Mouse (Mus musculus) megakaryocyte progenitor cell, adult 5-6 weeks (primary cell): ENCODE data around the gene Mpzl2. TPM values are rescaled to one million over a fixed set of nuclear protein-coding genes. Genes with fewer than 3 reads are reported as not detected.
A peak's percentile ranks its signal among the peaks of the same experiment; 100 is the strongest.
"Not testable (repeated sequence)": the region's sequence is repeated elsewhere in the genome, so short reads cannot be mapped to it uniquely, and the experiment has no call there.

Experiments used
- ATAC-seq: replicated peaks from 2 replicates; pipeline ENCODE4 v1.8.0; 2016; ENCODE audit warnings: mild to moderate bottlenecking, moderate TSS enrichment, inconsistent platforms; ENCODE audit not compliant: poor library complexity
- total RNA-seq, 2 experiments: library from RNA; stranded (forward) in 1 of 2; stranded (reverse) in 1 of 2; fragments of 157-497, 149-512 nt in 1 of 2; fragments of 200-1000 nt in 1 of 2; gene quantifications; 2 replicates each; pipeline versions ENCODE4 v1.2.3 to v1.2.4; 2015 to 2017

The Mpzl2 gene
- total RNA-seq, 2 experiments from 2014 or later = not detected

DNA sequence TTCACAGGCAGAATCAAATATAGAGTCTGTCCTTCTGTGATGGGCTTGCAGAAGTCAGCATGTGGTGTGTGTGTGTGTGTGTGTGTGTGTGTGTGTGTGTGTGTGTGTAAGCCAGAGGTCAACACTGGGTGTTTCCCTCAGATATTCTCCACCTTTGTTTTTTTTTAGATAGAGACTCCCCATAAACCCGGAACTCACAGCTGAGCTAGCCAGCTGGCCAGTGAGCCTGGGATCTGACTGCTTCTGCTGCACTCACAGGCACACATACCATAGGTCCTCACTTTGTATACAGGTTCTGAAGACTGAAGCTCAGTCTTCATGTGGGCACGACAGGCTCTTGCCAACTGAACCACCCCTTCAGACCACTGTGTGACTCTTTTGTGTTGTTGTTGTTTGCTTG, 7.3 kb upstream of the Mpzl2 start:
- no peak for ATAC-seq

DNA sequence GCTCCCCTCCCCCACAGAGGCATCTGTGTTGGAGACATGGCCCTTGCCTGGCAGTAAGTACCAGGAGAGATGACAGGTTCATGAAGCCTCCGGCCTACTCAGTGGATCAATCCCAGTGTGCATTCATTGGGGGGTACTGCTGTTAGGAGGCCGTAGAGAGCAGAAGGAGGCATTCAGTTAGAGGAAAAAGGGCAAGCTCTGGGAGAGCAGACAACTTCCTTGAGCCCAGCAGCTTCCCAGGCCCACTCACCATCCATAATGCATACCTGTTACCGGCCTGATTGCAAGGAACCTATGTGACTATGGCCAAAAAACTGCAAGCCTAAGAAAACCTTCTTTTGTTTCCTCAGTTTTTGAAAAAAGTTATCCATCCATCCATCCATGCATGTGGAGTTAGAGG, 5.1 kb upstream of the Mpzl2 start:
- no peak for ATAC-seq

GRCm38 (mm10) chr9:45037803-45038202, 1.8 kb upstream of the Mpzl2 start:
- ATAC-seq = not testable (repeated sequence)

GRCm38 (mm10) chr9:45040066-45040845, 657 bp downstream of the Mpzl2 start:
- ATAC-seq = no peak

- peak; percentile 87 for ATAC-seq
These were observed 1.7 kb downstream of the Mpzl2 start for GRCm38 (mm10) chr9:45041131-45041838.

DNA sequence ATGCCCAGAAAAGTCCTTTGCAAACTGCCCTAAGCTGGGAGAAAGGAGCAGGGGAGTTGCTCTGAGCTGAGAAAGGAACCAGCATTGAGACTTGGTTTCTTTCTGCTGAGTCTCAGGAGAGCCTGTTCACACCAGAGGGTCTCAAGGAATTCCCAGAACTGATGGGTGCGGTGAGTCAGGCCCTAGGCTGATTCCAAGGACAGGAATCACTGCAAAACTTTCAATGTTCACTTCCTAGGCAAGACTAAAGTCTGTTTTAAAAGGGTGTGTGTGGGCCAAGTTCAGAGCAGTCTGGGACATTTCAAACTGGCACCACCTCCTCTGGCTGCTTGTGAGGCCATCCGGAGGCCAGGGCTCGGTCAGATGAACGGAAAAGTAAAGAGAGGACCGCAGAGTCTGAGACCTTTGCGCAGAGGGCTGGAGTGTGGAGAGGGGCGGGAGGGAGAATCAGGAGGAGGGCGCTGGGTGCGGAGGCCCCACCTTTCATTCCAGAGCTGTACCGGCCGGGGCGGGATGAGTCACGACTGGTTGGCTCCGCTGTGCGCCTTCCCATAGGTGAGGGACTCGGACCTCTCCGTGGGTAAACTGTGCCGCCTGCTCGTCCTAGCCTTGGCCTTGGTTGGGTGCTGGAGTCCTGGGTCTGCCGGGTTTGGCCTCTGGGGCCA, 2.6 kb downstream of the Mpzl2 start:
- ATAC-seq = no peak

- ATAC-seq = no peak
These were observed 3.3 kb downstream of the Mpzl2 start for GRCm38 (mm10) chr9:45042947-45043346.

GRCm38 (mm10) chr9:45046973-45047372, 7.4 kb downstream of the Mpzl2 start:
- no peak for ATAC-seq

DNA sequence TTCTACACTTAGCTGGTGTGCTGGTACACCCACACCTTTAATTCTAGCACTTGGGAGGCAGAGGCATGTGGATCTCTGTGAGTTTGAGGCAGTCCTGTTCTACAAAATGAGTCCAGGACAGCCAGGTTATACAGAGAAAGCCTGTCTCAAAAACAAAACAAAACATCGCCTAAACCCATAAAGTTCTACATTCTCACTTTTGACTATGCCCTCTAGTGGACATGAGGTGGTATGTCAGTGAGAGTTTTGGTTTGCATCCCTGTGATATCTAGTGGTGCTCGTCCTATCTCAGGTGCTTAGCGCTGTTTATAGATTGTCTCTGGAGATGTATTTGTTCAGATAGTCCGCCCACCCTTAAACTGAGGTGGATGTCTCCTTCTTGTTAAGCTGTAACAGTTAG, 8.9 kb downstream of the Mpzl2 start:
- peak; percentile 58; the same call in 1 of the 2 replicates for ATAC-seq

- peak; percentile 66 for ATAC-seq
These were observed 10.1 kb downstream of the Mpzl2 start for GRCm38 (mm10) chr9:45049731-45050130.

DNA sequence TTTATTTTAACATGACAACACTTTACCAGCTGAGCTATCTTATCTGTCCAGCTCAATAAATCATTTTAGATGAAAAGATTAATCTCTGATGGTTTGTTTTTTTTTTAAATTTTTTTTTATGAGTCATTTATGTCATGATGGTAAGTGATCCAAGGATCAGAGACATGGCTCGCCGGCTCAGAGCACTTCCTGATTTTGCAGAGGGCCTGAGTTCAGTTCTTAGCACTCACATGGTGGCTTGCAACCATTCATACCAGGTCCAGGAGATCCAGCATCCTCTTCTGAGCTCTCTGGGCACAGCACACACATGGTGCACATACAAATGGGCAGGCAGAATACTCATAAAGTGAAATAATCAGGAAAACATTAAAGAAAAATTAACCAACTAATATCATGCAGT, 10.7 kb downstream of the Mpzl2 start:
- ATAC-seq = no peak

DNA sequence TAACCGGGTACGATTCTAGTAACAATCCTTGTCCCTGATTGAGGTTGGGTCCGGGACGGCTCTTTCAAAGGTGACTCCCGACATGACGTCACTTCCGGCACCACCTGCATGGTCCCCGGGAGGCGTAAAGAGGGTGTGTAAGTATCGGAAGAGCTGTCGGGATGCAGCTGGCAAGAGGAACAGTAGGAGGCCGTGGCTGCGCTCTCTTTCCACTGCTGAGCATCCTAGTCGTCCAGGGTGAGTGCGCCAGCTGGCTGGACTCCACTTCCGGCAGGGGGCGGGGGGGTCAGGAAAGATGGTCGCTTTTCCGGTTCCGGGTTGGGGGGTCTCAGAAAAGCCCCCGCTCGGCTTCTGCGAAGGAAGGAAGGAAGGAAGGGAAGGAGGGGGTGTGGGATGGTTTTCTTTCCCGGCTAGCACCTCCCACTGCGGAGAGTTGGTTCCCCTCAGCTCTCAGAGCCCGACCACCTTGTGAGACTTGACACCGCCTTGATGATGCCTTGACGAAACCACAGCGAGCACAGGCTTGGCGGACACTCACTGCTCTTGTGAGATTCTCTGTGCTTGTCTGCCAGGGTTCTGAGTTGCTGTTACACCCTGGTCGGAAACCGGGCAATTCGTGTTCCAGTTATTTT, 15.6 kb downstream of the Mpzl2 start, which contains the start of gene Mpzl3:
Gene Mpzl3, plus strand, starts transcription at position 105 of the 632 bp plus-strand sequence.
- peak; percentile 48; the same call in 1 of the 2 replicates for ATAC-seq

GRCm38 (mm10) chr9:45058304-45058940, 18.8 kb downstream of the Mpzl2 start:
- no peak for ATAC-seq

GRCm38 (mm10) chr9:45060151-45060550, 20.6 kb downstream of the Mpzl2 start:
- ATAC-seq = no peak

DNA sequence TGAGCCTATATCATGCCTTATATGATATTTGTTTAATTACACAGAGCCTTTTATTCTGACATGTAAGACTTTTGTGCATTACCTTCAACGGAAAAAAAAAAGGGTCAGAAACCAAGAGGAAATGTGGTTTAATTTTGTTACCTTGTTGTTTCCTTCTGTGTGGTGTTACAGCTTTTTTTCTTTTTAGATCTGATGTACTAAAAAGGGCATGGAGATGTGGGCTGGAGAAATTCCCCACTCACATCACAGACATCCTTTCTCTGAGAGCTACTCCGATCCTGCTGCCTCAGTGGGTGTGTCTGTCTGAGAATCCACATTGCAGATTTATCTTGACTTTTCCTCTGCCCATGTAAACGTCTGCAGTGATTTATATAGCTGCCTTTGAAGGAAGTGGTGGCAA, 23.1 kb downstream of the Mpzl2 start:
- no peak for ATAC-seq

GRCm38 (mm10) chr9:45064421-45064820, 24.8 kb downstream of the Mpzl2 start:
- ATAC-seq = peak; percentile 46

DNA sequence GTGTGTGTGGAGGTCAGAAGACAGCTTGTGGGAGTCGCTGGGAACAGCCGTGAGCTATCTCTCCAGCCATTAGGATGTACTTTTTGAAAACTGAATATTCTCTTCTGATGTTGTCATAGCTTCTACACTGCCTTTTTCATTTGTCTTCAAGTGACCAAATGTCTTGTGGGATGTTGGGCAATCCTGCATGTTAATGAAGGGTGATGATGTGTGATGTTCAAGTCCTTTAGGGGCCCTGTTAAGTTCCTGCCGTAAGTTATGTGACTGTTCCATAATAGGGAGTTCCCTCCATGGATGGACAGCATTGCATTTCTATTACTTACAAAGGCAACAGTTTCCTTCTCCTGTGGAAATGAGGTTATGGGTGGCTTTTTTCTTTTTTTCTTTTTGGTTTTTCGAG, 27.1 kb downstream of the Mpzl2 start:
- peak; percentile 23; the same call in 1 of the 2 replicates for ATAC-seq

GRCm38 (mm10) chr9:45071800-45072199, 32.2 kb downstream of the Mpzl2 start:
- no peak for ATAC-seq

GRCm38 (mm10) chr9:45077859-45078258, 38.3 kb downstream of the Mpzl2 start:
- no peak for ATAC-seq

DNA sequence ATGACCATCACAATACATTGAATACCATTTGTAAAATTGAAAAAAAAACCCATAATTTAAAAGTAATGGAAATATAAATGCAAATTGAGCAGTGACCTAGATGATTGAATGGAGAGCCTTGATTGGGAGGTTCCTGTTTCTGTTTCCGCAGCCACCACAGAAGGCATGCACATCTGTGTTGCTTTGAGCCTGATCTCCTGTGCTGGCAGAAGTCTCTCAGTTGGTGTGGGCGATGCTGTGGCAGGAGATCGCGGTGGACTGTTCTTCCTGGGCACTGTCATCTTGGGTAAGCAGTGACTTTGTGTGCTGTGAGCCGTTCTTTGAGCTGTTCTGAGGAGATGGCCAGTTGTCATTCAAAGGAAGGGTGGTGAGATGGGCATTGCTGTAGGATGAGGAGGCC, 39.4 kb downstream of the Mpzl2 start, which contains the start of gene Jaml:
Gene Jaml, plus strand, starts transcription at position 173 of the 400 bp plus-strand sequence.
- peak; percentile 95 for ATAC-seq

GRCm38 (mm10) chr9:45083132-45083531, 43.5 kb downstream of the Mpzl2 start:
- no peak for ATAC-seq
